Mouse (Mus musculus) lung, adult 18-20 months (tissue): ENCODE measurements around the gene Gm49318.

Source experiments
- DNase-seq, 2 experiments: peaks; one replicate each; pipeline ENCODE4 v3.0.0; 2022; ENCODE audit warnings: mixed read lengths in 2 of 2

The Gm49318 gene

DNA sequence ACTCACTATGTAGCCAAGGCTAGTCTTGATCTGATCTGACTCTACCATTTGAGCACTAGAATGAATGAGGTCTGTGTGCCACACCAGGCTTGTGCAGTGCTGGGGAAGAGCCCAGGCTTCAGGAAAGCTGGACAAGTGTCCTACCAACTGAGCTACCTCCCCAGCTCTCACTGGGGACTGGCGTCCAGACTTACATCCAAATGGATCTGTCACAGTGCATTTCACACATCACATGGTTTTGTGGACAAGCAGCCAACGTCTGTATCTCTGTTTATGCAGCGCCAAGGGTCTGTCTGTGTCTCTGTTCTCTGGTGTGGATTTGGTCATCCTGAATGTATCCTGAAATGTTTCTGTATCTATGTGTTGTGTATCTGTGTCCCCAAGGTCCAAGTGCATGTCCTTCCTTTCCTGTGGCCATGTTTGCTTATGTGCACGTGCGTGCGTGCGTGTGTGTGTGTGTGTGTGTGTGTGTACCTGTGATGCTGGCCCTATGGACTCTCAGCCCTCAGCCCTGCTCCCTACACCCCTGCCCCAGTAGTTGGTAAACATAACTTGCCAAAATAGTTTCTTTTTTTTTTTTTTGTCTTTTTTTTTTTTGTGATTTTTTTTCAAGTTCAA, 53.7 kb downstream of the Gm49318 start:
- no peak for DNase-seq

DNA sequence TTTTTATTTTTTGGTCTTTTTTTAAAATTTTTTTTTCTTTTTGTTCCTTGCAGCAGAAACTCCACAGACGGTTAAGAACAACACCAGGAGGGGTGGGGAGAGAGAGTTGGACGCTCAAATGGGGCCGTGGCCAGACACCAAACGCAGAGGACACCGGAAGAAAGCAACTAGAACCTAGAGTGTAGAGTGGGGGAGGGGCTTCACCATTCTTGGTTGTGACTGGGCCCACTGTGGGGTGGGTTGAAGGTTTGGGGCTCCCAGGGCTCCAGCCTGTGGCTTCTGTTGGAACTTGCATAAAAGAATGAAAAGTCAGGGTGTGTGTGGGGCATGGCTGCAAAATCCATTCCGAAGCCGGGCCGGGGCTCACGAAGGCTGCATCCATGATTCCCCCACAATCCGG, 54.8 kb downstream of the Gm49318 start:
- no peak for DNase-seq

GRCm38 (mm10) chr9:22012731-22013130, 58.3 kb downstream of the Gm49318 start:
- no peak for DNase-seq

GRCm38 (mm10) chr9:22011055-22011454, 60.0 kb downstream of the Gm49318 start:
- DNase-seq = no peak

- no peak for DNase-seq
Observed at GRCm38 (mm10) chr9:22004546-22004945, 66.5 kb downstream of the Gm49318 start.

DNA sequence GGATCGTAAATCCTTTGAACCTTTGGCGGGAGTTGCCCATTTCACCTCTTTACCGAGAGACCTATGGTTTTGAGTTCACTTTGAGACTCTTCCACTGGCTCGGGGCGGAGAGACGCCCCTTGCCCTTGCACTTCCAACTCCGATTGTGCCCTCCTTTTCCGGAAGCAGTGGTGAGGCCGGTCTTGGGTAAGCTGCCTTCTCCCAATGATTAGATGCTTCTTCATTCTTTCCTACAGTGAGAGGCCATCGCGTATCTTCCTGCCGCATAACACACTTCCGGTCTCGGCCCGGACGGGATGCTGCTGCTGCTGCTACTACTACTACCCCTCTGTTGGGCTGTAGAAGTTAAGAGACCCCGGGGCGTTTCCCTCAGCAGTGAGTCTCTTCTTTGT, 67.9 kb downstream of the Gm49318 start:
- no peak for DNase-seq

DNA sequence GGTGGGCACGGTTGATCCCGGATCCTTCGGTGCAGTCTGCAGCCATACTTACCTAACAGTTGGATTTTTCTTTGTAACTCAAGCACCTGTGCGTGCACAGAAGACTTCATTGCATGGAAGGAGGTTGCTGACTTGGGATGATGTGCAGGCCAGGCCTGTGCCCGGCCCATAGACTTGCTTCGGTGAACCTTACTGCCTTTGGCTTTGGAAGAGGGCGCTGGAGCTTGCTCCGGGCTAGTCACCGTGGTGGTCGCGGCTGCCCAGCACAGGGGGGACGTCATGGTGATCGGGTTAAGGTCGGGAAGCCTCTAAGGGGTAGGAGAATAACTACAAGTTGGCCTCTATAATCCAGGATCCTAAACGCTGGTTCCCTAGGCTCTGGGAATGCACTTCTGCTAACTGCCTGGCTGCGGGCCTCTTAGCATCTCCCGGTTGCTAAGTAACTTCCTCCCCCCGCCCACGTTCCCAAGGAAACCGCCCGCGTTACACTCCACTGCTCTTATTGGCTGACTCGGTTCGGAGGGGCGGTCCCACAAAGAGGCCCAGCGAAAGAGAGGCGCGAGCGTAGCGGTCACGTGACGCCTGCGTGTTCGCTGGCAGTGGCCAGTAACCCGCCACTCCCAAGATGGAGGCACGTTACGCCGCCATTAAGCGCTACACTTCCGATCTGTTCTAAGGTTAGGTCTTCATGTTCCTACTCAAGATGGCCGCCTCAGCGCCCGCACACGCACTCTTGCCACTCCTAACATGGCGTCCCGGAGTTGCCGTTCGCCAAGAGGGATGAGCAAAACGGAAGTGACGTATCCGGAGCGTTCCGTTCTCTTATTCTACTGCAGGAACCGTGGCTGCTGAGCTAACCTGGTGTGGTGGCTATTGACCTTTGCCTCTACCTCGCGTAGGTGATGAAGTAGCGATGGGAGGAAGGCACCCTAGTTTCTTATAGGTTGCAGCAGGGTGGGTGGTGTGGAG, 68.6 kb downstream of the Gm49318 start, which contains the start of the genes Ccdc151 and Prkcsh:
Gene Ccdc151, minus strand, starts transcription at position 441 of the 969 bp plus-strand sequence.
Gene Prkcsh, plus strand, starts transcription at position 613 of the 969 bp plus-strand sequence.
- DNase-seq = peak; percentile 100

- DNase-seq = no peak
Observed at GRCm38 (mm10) chr9:22001633-22002032, 69.4 kb downstream of the Gm49318 start.

- no peak for DNase-seq
Observed at GRCm38 (mm10) chr9:22000296-22000695, 70.8 kb downstream of the Gm49318 start.

GRCm38 (mm10) chr9:21996178-21996867, 74.7 kb downstream of the Gm49318 start:
- no peak for DNase-seq

- no peak for DNase-seq
Observed at GRCm38 (mm10) chr9:21992227-21992626, 78.8 kb downstream of the Gm49318 start.

DNA sequence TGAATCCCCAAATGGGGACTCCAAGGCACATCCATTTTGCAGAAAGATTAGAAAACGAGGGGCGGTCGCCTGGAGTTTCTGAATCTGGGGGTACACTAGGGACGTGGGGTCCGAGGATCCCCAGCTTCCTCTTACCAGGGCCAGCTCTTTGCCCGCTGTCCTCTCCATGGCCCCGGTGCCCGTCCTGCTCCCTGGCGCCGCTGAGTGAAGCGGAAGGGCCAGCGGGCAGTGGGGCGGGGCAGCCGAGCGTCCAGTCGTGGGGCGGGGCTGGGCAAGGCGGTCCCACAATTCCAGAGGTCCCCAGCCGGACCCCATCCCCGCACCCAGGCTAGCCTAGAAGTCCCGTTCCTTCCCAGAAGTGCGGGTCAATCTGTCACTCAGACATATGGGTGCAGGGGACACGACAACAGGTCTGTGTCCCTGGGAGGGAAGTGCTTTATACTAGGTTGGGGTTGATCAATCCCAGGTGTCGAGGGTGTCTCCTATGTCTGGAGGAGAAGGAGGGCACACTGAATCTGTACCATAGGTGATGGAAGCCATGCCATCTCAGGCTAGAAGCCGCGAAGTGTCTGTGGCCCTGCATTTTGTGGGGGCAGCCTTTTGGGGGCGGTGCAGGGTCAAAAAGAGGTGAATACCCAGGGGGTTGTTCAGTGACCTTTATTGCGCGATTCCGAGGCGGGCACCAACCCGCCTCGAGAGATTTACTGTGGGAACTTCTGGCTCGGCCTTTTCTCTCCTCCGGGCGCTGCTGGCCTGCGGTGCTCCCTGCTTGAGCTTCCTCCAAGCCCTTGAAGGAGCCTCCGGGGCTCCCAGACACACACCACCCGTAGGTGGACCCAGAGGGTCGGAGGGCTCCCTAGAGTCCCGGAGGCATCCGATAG, 81.6 kb downstream of the Gm49318 start, which contains the start of gene Rgl3:
Gene Rgl3, minus strand, starts transcription at position 217 of the 881 bp plus-strand sequence.
- DNase-seq = peak; percentile 77 to 81

DNA sequence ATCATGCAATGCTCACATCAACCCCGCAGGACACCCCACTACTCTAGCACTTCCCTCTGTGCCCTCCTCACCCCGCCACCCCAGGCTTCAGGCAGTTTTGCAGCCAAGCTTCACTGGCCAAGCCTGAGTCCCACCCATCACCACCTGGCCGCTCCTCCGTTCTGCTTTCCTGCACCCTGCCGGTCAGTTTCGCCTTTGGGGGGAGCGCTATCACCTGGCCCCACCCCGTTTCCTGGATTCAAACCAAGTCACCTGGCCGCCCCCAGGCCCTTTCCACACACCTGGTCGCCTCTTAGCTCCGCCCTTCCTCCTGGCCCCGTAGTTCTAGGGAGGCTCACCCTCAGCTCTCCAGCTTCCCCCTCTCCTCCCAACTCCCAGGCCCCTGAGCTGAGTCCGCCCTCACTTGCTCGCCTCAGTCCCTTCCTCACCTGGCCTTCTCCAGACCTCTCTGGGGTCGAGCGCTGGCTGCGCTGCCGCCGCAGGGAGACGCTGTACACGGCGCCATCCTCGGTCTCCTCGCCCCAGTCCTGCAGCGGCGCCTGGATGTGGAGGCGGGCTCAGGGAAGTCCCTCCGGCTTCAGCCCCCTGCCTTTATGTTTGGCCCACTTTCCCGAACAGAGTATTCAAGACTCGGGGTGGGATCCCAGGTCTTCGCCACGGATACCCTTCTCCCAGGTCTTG, 82.5 kb downstream of the Gm49318 start:
- peak; percentile 37 to 67 for DNase-seq

DNA sequence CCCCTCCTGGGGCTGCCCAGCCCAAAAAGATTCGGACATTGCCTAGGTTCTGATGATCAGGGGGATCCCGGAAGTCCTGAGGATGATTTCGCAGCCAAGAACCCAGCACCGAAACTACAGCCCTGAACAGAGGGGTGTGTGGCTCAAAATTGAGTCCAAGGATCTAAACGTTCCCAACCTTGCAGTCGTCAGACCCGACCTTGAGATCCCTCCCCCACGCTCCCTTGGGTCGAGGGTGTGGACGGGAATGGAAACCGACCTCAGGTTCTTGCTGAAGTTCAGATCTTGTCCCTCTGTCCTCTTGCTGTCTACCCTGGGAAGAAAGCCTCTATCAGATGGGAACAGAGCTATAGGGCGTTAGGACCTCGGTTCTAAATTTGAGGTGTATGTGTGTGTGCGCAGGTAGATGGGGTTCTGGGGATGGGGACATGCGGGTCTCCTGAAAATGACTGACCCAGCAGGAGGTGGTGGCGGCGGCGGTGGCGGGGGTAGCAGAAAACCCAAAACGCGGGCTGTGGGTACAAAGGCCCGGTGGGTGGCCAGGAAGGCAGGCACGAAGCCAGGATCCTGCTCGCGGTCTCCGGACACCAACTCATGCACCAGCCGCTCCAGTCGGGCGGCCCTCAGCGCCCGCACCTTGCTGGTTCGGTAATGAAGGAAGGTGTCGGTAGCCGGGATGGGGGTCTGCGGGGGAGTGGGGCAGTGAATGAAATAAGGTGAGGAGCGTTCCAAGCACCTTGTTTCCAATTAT, 83.3 kb downstream of the Gm49318 start:
- no peak for DNase-seq
